Mouse (Mus musculus): ENCODE measurements around the gene Dynlt1f. TPM values are rescaled to one million over a fixed set of nuclear protein-coding genes. Genes with fewer than 3 reads are reported as not detected.

The Dynlt1f gene
- polyA plus RNA-seq, 1 experiment = 96.9 TPM

Other genes with a start within 250 kb of the Dynlt1f start
- 354 and 485 TPM in 2 replicates for gene Dynlt1b, start 225.8 kb downstream of the Dynlt1f start, polyA plus RNA-seq (2012; rRNA removed)
- 7.9 and 8.5 TPM in 2 replicates for gene Dynlt1c, start 54.2 kb downstream of the Dynlt1f start, polyA plus RNA-seq (2012; rRNA removed)
- gene Sytl3, start 3.2 kb upstream of the Dynlt1f start, polyA plus RNA-seq (2012; rRNA removed) = 3.6 and 5.7 TPM in 2 replicates
- 148 and 317 TPM in 2 replicates for gene Ezr, start 126.9 kb upstream of the Dynlt1f start, polyA plus RNA-seq (2012; rRNA removed)